27 mouse cellular contexts compared by ENCODE assay signal in genomic region chr4:104870196-104870595, GRCm38 (mm10). TPM values are rescaled to one million over a fixed set of nuclear protein-coding genes. Genes with fewer than 3 reads are reported as not detected.
"Had no signal": no experiment of that assay in that cellular context is flagged by ENCODE, and none has a peak within 500 bp of the region (broad histone marks: within the 10 kb centered on the region; RNA-seq: fewer than 3 reads in every experiment).

No protein-coding gene starts in this region.

- H3K36me3 ChIP-seq: heart, embryonic 13.5 days; heart, embryonic 15.5 days; hindbrain, embryonic 10.5 days; hindbrain, embryonic 12.5 days; intestine, embryonic 15.5 days; limb, embryonic 10.5 days; limb, embryonic 12.5 days; liver, embryonic 13.5 days; liver, embryonic 15.5 days had no signal

- H3K4me2 ChIP-seq: heart, embryonic 11.5 days; heart, embryonic 13.5 days; heart, embryonic 15.5 days; hindbrain, embryonic 12.5 days; hindbrain, embryonic 14.5 days; intestine, embryonic 15.5 days; limb, embryonic 12.5 days; liver, embryonic 11.5 days; liver, embryonic 13.5 days; liver, embryonic 15.5 days had no signal

- H3K4me3 ChIP-seq: gastrocnemius, adult 2 months; heart, adult 2 months; heart, embryonic 13.5 days; heart, embryonic 15.5 days; hindbrain, embryonic 10.5 days; hindbrain, embryonic 12.5 days; intestine, embryonic 15.5 days; layer of hippocampus, adult 2 months; left cerebral cortex, adult 2 months; limb, embryonic 10.5 days; limb, embryonic 12.5 days; liver, embryonic 13.5 days; liver, embryonic 15.5 days had no signal

- H3K4me1 ChIP-seq: heart, embryonic 15.5 days; hindbrain, embryonic 10.5 days; hindbrain, embryonic 12.5 days; intestine, embryonic 15.5 days; liver, embryonic 13.5 days; liver, embryonic 15.5 days had no signal

- H3K9me3 ChIP-seq: heart, embryonic 13.5 days; heart, embryonic 15.5 days; hindbrain, embryonic 10.5 days; hindbrain, embryonic 12.5 days; intestine, embryonic 15.5 days; limb, embryonic 10.5 days; limb, embryonic 12.5 days; liver, embryonic 13.5 days; liver, embryonic 15.5 days had no signal

- DNase-seq: gastrocnemius, adult 2 months; gastrocnemius, postnatal 10 days; gastrocnemius, postnatal 25 days; heart, adult 2 months; heart, postnatal 4 days; liver, embryonic 13.5 days had no signal

- ATAC-seq: forebrain, embryonic 16.5 days; hindbrain, embryonic 16.5 days; inflammation-experienced regulatory T-cells, adult 6 months; intestine, embryonic 15.5 days; intestine, postnatal 0 days; liver, postnatal 0 days had no signal

- H3K27ac ChIP-seq: gastrocnemius, adult 2 months; heart, adult 2 months; heart, embryonic 13.5 days; heart, embryonic 15.5 days; hindbrain, embryonic 10.5 days; hindbrain, embryonic 12.5 days; hindbrain, embryonic 14.5 days; intestine, embryonic 15.5 days; layer of hippocampus, adult 2 months; left cerebral cortex, adult 2 months; limb, embryonic 10.5 days; limb, embryonic 12.5 days; liver, embryonic 13.5 days; liver, embryonic 15.5 days had no signal

- H3K27me3 ChIP-seq: heart, embryonic 13.5 days; heart, embryonic 15.5 days; hindbrain, embryonic 12.5 days; intestine, embryonic 15.5 days; limb, embryonic 12.5 days; liver, embryonic 13.5 days; liver, embryonic 15.5 days had no signal

- H3K9ac ChIP-seq: heart, embryonic 13.5 days; heart, embryonic 15.5 days; hindbrain, embryonic 12.5 days; hindbrain, embryonic 14.5 days; intestine, embryonic 15.5 days; limb, embryonic 12.5 days; liver, embryonic 13.5 days; liver, embryonic 15.5 days; liver, postnatal 0 days had no signal

RNA-seq across cellular contexts. Expression of gene C8a, which starts 6.0 kb away (rescaled TPM):
- polyA plus RNA-seq: forebrain, embryonic 16.5 days; heart, adult 2 months; heart, embryonic 13.5 days; heart, embryonic 15.5 days; heart, postnatal 0 days; hindbrain, embryonic 10.5 days; hindbrain, embryonic 12.5 days; hindbrain, embryonic 14.5 days; hindbrain, embryonic 16.5 days; inflammation-experienced regulatory T-cells, adult 6 months; intestine, postnatal 0 days; limb, embryonic 10.5 days; limb, embryonic 12.5 days had no signal

RNA-seq across cellular contexts. Expression of gene Gm17662, which starts 13.1 kb away (rescaled TPM):
- polyA plus RNA-seq: forebrain, embryonic 16.5 days; frontal cortex, adult 2 months; heart, adult 2 months; heart, embryonic 11.5 days; heart, embryonic 13.5 days; heart, embryonic 15.5 days; heart, postnatal 0 days; hindbrain, embryonic 10.5 days; hindbrain, embryonic 12.5 days; hindbrain, embryonic 14.5 days; hindbrain, embryonic 16.5 days; inflammation-experienced regulatory T-cells, adult 6 months; intestine, embryonic 15.5 days; intestine, postnatal 0 days; limb, embryonic 10.5 days; limb, embryonic 12.5 days; limb, embryonic 14.5 days; liver, embryonic 11.5 days; liver, embryonic 13.5 days; liver, embryonic 15.5 days; liver, postnatal 0 days had no signal

RNA-seq across cellular contexts. Expression of gene Fyb2, which starts 43.1 kb away (rescaled TPM):
- polyA plus RNA-seq: heart, adult 2 months; heart, postnatal 0 days; inflammation-experienced regulatory T-cells, adult 6 months; limb, embryonic 10.5 days had no signal
